Mouse (Mus musculus) stomach, embryonic 15.5 days (tissue): Measurements from ENCODE around the gene Cacna1a. TPM values are rescaled to one million over a fixed set of nuclear protein-coding genes. Genes with fewer than 3 reads are reported as not detected.
A peak's percentile ranks its signal among the peaks of the same experiment; 100 is the strongest.

Experiments used
- ATAC-seq: fragments of 200-750 bp; cut with Nextera tagmentation; 2 replicates; pipeline ENCODE4 v1.8.0; 2017; ENCODE audit warnings: low read depth, moderate number of reproducible peaks, moderate TSS enrichment; ENCODE audit not compliant: insufficient read depth, low FRiP score
- H3K27ac ChIP-seq: fragments of 300-500 bp; sonication (generic); 2 replicates; pipeline ENCODE4 v1.5.1; 2015; ENCODE audit warnings: mild to moderate bottlenecking, inconsistent platforms
- H3K27me3 ChIP-seq: fragments of 300-500 bp; sonication (generic); replicated peaks from 2 replicates; pipeline ENCODE4 v1.6.1; 2015; ENCODE audit warnings: inconsistent platforms
- H3K36me3 ChIP-seq: fragments of 300-500 bp; sonication (generic); 2 replicates; pipeline ENCODE4 v1.6.1; 2015; ENCODE audit warnings: inconsistent platforms
- H3K4me1 ChIP-seq: fragments of 300-500 bp; sonication (generic); 2 replicates; pipeline ENCODE4 v1.6.1; 2015; ENCODE audit warnings: inconsistent platforms
- H3K4me2 ChIP-seq: fragments of 300-500 bp; sonication (generic); 2 replicates; pipeline ENCODE4 v1.6.1; 2015; ENCODE audit warnings: mild to moderate bottlenecking, inconsistent platforms
- H3K4me3 ChIP-seq: fragments of 300-500 bp; sonication (generic); replicated peaks from 2 replicates; pipeline ENCODE4 v1.5.1; 2015; ENCODE audit warnings: inconsistent platforms
- H3K9ac ChIP-seq: fragments of 300-500 bp; sonication (generic); 2 replicates; pipeline ENCODE4 v1.6.1; 2015; ENCODE audit warnings: inconsistent platforms
- H3K9me3 ChIP-seq: fragments of 300-500 bp; sonication (generic); 2 replicates; pipeline ENCODE4 v1.6.1; 2016; ENCODE audit warnings: inconsistent platforms
- WGBS: fragments of 180-500 bp; shearing (Covaris S2); methylation state at CpG from one replicate; pipeline ENCODE4 v1.1.7; 2015; 5-methylcytosine and 5-hydroxymethylcytosine counted together
- polyA plus RNA-seq: library from polyadenylated mRNA; unstranded; fragments of >200 nt; fragmentation: Nextera tagmentation; extraction: Ambion mirVana; gene quantifications from 2 replicates; pipeline ENCODE4 v1.2.1, GENCODE M21; 2015

The Cacna1a gene
- polyA plus RNA-seq, 1 experiment from 2014 or later: 4.1 TPM

DNA sequence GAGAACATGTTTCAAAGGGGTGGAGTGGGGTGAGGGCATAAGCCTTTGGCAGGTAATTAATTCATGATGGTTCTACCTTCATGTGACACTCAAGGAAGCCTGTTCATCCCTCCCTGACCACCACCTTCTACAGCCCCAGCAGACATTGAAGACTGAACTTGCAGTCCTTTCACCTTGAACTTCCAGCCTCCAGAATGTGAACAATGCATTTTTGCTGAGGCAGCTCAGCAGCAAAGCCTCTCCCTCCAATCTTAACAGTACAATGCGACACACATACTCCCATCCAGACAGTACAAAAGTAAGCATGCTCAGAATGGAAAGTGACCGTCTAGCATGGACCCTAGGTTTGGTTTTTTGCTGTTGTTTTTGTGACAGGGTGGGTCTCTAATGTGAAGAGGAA, 293.2 kb downstream of the Cacna1a start:
- Histone ChIP-seq H3K4me2 (no peak overlapping the region), H3K9me3 (no peaks in the 10 kb centered on the region), H3K36me3 (0 out of 2 replicates have a peak, but pooled peaks cover 9% of the 10 kb centered on the region), H3K9ac (no peak overlapping the region), H3K4me3 (no peak overlapping the region), H3K27me3 (no peaks in the 10 kb centered on the region), H3K27ac (no peak overlapping the region), H3K4me1 (peaks cover 15% of the 10 kb centered on the region)
- ATAC-seq: no peak
- 68% methylated on average over 2 of the region's 2 CpGs for WGBS

DNA sequence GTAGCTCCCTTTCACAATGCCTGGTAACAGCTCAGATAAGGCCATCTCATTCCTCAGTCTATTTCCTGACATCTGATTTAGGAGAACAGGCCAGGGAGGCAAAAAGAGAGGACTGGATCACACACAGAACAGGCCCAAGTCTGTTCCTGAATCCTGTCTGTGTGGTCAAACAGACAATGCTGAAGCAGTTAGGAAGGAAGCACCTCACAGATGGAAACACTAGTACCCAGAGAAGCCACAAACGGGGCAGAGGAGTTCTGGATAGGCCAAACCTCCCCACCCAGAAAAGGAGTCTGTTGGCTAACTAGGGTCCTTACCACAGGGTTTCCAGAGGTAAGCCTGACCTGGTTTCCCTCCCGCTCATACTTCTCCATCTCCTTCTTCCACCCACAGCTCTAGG, 294.0 kb downstream of the Cacna1a start:
- ATAC-seq: no peak
- H3K27me3 ChIP-seq: no peaks in the 10 kb centered on the region
- H3K4me3 ChIP-seq: no peak overlapping the region
- H3K4me1 ChIP-seq: peaks cover 18% of the 10 kb centered on the region
- no peaks in the 10 kb centered on the region for H3K9me3 ChIP-seq
- 86% methylated on average over 2 of the region's 2 CpGs for WGBS
- H3K9ac ChIP-seq: no peak overlapping the region
- H3K27ac ChIP-seq: no peak overlapping the region
- 0 out of 2 replicates have a peak, but pooled peaks cover 9% of the 10 kb centered on the region for H3K36me3 ChIP-seq
- no peak overlapping the region for H3K4me2 ChIP-seq

DNA sequence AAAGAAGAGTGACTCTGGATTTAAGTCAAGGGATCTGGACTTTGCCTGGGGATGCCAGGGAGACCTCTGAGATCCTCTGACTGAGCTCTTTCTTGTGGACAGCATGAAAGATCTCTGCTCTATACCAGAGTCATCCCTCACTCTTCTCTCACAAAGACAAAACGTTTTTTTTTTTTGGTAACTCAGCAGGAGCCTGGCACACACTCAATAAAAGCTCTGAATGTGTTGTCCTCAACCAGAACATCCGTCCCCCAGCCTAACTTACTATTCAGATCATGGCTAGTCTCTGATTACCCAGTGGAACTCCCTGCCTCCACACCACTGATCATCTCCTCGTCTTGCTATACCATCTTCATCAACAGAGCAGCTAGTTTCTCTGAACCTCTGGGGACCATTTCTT, 296.3 kb downstream of the Cacna1a start:
- Histone ChIP-seq H3K9ac (no peak overlapping the region), H3K9me3 (no peaks in the 10 kb centered on the region), H3K4me2 (no peak overlapping the region), H3K36me3 (0 out of 2 replicates have a peak, but pooled peaks cover 9% of the 10 kb centered on the region), H3K27me3 (no peaks in the 10 kb centered on the region), H3K4me1 (peaks cover 27% of the 10 kb centered on the region), H3K27ac (no peak overlapping the region), H3K4me3 (no peak overlapping the region)
- no peak for ATAC-seq
- WGBS: 58% methylated on average over 3 of the region's 3 CpGs

DNA sequence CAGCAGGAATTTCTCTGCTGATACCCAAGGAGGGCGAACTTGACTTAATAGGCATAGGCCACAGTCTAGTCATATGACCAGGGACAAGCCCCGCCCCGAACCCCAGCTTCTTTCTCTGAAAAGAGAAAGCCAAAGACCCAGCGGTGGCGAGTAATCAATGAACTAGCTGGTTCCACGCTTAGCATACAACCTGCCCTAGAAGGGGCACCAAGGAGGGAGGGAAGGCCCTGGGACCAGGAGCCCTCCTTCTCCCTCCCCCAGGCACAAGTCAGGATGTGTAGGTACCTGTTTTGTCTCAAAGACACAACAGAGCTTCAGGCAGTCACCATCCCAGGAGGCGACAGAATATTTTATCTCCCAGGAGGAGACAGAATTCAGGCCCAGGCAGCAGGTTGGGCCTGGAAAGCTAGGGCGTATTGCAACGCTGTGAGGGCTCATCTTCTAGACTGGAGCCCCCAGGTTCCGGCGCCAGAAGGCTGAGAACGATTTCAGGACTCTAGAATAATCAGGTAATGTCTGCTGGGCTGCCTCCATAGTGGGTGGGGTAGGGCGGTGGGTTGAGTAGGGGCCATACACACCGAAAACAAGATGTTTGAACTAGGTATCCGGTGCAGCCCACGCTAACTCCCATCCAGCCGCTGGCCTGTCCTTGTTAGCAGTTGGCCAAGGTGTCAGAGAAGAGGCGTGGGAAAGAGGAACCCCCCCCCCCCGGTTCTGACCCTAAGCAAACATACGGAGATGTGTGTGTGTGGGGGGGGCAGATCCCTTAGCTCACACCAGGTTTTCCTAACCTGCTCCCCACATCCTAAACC, 298.2 kb downstream of the Cacna1a start, which contains the start of gene Trmt1:
Gene Trmt1, plus strand, starts transcription at position 117 of the 812 bp plus-strand sequence.
- ATAC-seq: no peak; the same call in 1 of the 2 replicates
- H3K4me2 ChIP-seq: peak within 1 kb of the TSS; percentile 81
- H3K36me3 ChIP-seq: 0 out of 2 replicates have a peak, but pooled peaks cover 13% of the 10 kb centered on the region
- H3K9ac ChIP-seq: peak within 1 kb of the TSS; percentile 100
- no peaks in the 10 kb centered on the region for H3K9me3 ChIP-seq
- H3K4me3 ChIP-seq: peak within 1 kb of the TSS; percentile 100
- H3K4me1 ChIP-seq: peaks cover 40% of the 10 kb centered on the region
- peak within 1 kb of the TSS; percentile 94 for H3K27ac ChIP-seq
- 7% methylated on average over 20 of the region's 20 CpGs for WGBS
- no peaks in the 10 kb centered on the region for H3K27me3 ChIP-seq

DNA sequence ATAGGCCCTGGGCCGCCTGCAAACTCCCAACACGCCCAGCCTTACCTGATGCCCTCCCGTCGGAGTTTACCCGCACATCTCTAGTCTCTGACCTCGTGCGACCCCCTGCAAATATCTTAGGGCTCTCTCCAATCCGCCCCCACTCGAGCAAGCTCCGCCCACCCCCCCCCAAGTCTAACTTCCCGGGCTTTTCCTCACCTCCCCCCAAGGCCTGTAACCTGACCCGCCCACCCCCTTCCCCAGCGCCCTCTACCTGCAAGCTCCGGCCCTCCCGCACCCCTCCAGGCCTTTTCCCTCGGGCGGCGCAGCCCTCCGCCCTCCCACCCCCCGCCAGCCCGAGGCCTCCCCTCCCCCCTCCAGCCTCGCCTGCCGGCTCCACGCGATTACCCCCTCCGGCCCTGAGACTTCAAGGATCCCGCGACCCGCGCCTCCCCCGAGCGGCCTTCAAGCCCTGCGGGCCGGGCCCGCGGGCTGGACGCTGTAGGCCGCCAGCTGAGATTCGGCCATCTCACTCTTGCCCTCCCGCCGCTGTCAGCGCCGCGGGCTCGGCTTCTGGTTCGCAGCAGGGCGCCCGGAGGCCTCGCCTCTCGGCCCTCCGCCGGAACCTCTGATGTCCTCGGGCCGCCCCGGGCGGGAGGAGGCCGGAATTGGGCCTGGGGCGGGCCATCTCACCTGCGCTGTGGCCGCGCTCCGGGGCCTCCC, 298.9 kb downstream of the Cacna1a start:
- Histone ChIP-seq H3K36me3 (0 out of 2 replicates have a peak, but pooled peaks cover 14% of the 10 kb centered on the region), H3K27me3 (no peaks in the 10 kb centered on the region), H3K4me2 (peak overlapping the region; percentile 81), H3K9me3 (no peaks in the 10 kb centered on the region), H3K4me1 (peaks cover 40% of the 10 kb centered on the region), H3K4me3 (peak overlapping the region; percentile 100), H3K27ac (peak overlapping the region; percentile 94), H3K9ac (peak overlapping the region; percentile 100)
- WGBS: under 1% methylated on average over 57 of the region's 62 CpGs
- peak; percentile 24 for ATAC-seq

DNA sequence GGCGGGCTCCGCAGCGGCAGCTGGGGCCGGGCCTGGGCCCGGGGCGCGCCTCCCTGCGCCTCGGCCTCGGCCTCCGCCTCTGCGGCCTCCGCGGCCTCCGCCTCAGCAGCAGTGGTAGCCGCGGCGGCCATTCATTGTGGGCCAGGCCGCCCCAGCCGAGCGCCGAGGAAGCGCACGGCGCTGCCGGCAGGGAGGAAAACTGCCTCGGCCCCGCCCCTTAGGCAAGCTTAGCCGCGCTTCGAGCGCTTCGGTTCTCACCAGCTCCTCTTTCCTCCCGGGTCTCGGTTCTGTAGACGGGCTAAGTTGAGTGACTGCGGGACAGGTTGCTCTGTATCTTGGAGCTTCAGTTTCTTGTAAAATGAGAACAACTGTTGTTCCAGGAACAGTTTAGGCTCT, 299.5 kb downstream of the Cacna1a start, which contains the start of gene Nacc1:
Gene Nacc1, minus strand, starts transcription at position 158 of the 396 bp plus-strand sequence.
- Histone ChIP-seq H3K9ac (peak within 1 kb of the TSS; percentile 100), H3K4me3 (peak within 1 kb of the TSS; percentile 100), H3K27me3 (no peaks in the 10 kb centered on the region), H3K9me3 (no peaks in the 10 kb centered on the region), H3K4me2 (peak within 1 kb of the TSS; percentile 81), H3K27ac (peak within 1 kb of the TSS; percentile 94), H3K36me3 (peaks cover 12% of the 10 kb centered on the region; the same call in 1 of the 2 replicates), H3K4me1 (peaks cover 40% of the 10 kb centered on the region)
- peak; percentile 85 for ATAC-seq
- WGBS: under 1% methylated on average over 24 of the region's 37 CpGs

DNA sequence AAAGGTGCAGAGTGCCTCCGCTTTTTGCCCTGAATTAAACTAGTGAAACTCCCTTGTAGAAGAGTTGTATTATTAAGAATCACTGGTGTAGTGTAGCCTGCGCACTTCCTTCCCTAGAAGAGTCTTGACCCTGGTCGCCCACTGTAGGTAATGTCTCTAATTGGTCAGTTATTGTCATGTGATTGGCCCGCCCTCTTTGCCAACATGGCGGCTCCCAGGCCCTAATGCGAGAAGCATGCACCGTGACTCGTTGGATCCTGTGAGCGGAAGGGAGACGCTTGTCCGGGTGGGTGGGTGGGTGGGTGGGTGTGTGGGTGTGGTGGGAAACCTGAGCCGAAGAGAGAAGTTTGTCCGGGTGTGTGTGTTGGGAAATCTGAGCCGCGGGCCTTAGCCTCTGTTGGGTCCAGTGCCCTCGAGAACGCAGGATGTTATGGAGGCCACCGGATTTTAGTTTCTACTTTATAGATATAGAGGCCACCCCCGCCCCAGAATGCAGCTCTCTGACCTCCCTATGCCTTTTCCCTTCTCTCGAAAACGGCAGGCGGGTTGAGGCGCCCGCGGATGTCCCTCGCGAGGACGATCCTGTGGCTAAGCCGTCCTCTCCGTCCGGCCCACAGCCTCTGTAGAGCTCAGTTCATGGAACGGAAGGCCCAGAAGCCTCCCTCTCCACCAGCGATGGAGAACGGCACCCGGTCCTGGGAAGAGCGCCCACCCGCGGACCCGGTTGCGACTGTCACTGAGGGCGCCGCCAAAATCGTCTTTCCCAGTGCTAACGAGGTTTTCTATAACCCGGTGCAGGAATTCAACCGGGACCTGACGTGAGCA, 301.1 kb downstream of the Cacna1a start:
- Histone ChIP-seq H3K9me3 (no peaks in the 10 kb centered on the region), H3K27me3 (no peaks in the 10 kb centered on the region), H3K27ac (peak overlapping the region; percentile 68), H3K4me3 (peak overlapping the region; percentile 92), H3K36me3 (peaks cover 18% of the 10 kb centered on the region; the same call in 1 of the 2 replicates), H3K4me2 (peak overlapping the region; percentile 88), H3K4me1 (peaks cover 40% of the 10 kb centered on the region), H3K9ac (peak overlapping the region; percentile 80)
- peak; percentile 86 for ATAC-seq
- WGBS: under 1% methylated on average over 46 of the region's 47 CpGs

Other genes with a start within 250 kb of the Cacna1a start
- 22.2 and 22.7 TPM in 2 replicates for gene Cc2d1a, start 240.5 kb upstream of the Cacna1a start, polyA plus RNA-seq
- 0.91 and 1.2 TPM in 2 replicates for gene 4930432K21Rik, start 240.4 kb upstream of the Cacna1a start, polyA plus RNA-seq
- 1.7 and 2.3 TPM in 2 replicates for gene Nanos3, start 203.2 kb upstream of the Cacna1a start, polyA plus RNA-seq
- gene Zswim4, start 151.4 kb upstream of the Cacna1a start, polyA plus RNA-seq: 8.9 and 9.7 TPM in 2 replicates
- 311 and 318 TPM in 2 replicates for gene D8Ertd738e, start 138.7 kb upstream of the Cacna1a start, polyA plus RNA-seq
- gene Mri1, start 131.1 kb upstream of the Cacna1a start, polyA plus RNA-seq: 68.9 and 73.2 TPM in 2 replicates
- gene Ccdc130, start 118.1 kb upstream of the Cacna1a start, polyA plus RNA-seq: 14.4 and 17.8 TPM in 2 replicates